Mouse (Mus musculus): Measurements from ENCODE around the gene Rrp36.

Rrp36 gene

DNA sequence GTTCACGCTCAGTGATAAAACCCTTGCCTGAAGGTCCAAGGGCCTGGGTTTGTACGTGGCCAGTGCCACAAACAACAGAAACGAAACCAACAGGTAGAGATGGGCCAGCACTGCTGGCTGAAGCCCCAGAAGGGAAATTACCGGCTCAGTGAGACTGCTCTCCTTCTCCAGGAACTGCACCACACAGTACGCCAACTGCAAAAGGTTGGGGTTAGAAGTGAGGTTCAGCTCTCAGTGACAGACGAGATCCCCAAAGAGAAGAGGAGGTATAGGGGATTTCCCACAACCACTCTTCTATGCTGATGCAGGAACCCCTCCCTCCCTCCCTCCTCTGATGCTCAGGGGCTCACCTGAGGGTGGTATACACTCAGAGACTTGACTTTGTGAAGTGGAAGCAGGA, 11.8 kb upstream of the Rrp36 start:
- no peak for DNase-seq (ENCODE audit: low spot score in 2 of 2)

DNA sequence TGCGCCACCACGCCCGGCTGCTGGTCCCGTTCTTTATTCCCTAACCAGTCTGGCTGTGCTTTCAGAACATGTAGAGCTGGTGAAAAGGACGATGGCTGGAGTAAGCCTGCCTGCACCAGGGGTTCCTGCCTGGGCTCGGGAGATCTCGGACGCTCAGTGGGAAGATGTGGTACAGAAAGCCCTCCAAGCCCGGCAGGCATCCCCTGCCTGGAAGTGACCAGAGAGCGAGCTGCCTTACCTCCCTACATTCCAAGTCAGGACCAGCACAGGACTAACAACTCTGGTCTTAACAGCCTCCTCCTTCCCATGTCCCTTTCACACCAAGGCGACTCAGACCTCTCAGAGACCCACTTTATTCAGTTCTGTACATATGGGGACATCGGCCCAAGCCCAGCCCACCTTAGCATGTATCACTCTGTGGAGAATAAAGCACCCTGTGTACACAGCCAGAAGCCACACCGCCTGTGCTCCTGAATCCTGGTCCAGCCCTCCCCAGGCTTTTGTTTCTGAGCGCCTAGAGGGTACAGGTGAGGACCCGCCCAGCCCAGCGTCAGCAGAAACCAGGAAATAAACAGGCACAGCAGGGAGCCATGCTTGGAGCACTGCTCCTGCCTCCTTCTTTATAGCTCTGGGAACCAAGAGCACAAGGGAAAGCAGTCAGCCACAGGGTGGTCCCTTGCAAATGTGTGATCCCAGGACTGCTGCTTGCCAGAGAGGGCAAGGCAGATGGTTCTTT, 8.7 kb upstream of the Rrp36 start:
- DNase-seq (ENCODE audit: low spot score in 2 of 2): no peak

DNA sequence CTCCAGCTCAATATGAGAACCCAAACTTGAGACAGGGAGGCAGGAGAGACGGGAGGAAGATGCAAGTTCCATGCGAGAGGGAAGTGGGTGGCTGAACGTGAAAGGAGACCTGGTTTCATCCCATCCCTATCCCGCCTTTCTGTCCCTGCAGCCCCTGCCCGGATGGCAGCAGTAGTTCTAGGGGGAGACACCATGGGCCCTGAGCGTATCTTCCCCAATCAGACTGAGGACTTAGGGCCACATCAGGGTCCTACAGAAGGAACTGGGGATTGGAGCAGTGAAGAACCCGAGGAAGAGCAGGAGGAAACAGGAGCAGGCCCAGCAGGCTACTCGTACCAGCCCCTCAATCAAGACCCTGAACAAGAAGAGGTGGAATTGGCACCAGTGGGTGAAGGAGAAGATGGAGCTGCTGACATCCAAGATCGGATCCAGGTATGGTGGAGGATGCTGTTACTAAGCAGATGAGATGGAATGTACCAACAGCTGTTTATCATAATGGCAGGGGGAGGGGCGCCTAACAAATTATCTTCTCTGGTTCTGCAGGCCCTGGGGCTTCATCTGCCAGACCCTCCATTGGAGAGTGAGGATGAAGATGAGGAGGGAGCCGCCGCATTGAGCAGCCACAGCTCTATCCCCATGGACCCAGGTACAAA, 7.4 kb upstream of the Rrp36 start:
- DNase-seq (ENCODE audit: low spot score in 2 of 2): no peak

DNA sequence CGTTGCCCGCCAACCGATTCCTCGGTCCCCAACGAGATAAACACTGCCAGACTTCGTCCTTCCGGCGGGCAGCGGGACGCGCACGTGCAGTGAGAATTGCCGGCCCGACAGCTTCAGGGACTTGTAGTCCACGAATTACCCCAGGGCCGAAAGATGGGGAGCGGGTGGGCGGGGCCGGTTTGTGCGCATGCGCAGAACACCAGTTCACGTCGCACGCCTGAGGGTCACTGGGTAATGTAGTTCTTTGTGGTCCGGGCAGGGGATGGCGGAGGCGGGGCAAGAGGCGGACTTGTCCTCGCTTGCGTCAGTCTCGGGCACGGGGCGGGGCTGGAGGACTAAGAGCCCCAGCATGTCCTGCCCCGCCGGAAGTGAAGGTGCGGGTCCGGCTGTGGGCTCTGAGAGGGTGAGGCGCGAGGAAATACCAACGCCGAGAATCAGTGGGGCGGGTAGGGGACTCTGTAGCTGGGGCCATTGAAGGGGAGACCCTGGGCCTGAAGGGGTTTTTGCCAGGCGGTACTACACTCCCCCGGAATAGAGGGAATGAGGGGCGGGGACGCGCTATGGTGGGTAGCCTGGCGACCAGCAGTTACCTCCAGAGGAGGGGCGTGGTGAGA, 6.7 kb upstream of the Rrp36 start, which contains the start of gene Klhdc3:
Klhdc3 (minus strand) TSS at position 155 of the 614 bp plus-strand sequence.
- DNase-seq (ENCODE audit: low spot score in 2 of 2): peak; percentile 96 to 97

DNA sequence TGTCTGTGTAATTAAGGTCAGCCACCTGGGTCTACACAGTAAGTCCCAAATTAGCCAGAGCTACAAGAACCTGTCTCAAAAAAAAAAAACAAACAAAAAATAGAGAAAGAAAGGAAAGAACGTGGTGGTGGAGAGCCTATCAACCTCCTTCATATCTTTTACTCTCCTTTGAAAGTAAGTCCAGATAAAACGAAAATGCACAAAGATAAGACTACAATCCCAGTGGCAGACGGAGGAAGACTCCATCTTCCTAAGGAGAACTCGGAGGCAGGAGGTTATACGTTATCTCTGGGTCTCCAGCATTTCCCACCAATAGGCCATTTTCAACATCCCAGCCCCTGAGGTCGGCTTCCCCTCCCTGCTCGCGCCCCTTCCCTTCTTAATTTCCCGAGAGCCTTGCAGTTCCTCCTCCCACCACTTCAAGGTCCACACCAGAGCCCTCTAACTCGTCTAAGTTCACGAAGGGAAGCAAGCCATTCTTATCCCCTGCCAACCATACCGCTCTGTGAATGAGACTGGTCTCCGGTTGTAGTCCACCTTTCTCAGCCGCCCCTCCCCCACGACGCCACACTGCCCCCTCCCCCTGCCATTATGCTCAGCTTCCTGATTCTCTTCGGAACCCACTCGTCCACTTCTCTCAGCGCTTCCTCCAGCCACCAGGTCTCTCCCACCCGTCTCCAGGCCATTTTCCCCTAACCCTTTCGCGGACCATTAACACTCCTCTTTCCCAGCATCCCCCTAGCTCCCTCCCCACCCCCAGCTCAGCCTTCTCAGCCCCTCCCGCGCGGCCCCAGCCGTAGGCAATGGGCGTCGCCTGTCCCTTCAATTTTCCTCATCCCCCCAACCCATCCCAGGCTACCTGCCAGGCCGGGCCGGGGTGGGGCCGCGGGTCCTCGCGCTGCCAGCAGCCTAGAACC, 5.9 kb upstream of the Rrp36 start:
- DNase-seq (ENCODE audit: low spot score in 2 of 2): peak in 1 of 2 experiments; percentile 35

DNA sequence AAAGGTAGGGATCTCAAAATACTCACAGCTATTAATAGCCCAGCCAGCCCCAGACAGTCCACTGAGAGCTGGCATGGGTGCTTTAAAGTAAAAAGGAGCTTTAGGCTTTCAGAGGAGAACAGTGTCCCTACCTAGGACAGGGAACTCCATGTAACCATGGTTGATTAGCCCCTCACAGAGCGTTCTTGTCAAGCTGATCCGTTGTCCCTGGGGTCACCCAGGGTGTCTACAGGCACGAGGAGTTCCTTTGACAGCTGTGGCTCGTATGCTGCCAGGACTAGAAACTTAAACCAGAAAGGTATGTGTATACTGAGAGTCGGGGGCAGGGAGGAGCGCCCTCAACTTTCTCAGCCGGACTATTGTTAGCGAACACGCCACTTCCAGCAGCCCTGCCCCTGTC, 4.8 kb upstream of the Rrp36 start:
- DNase-seq (ENCODE audit: low spot score in 2 of 2): no peak

DNA sequence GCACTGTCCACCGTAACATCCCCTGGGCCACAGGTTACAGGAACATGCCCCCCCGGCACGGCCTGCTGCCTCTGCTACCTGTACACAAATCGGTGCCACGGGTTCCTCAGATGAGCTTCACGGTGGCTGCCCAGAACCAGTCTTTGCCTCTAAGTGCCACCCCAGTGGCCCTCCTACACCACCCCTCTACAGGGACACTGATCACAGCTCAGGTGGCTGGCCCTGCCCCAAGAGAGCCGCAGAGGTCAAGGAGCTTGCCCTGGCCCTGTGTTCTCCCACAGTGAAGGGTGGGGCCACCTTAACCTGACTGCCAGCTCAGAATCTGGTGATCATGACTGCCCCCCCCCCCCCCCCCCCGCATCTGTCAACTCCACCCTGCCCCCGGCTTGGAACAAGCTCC, 4.3 kb upstream of the Rrp36 start, which contains the start of gene Mea1:
Mea1 (plus strand) TSS at position 378 of the 400 bp plus-strand sequence.
- DNase-seq (ENCODE audit: low spot score in 2 of 2): no peak

DNA sequence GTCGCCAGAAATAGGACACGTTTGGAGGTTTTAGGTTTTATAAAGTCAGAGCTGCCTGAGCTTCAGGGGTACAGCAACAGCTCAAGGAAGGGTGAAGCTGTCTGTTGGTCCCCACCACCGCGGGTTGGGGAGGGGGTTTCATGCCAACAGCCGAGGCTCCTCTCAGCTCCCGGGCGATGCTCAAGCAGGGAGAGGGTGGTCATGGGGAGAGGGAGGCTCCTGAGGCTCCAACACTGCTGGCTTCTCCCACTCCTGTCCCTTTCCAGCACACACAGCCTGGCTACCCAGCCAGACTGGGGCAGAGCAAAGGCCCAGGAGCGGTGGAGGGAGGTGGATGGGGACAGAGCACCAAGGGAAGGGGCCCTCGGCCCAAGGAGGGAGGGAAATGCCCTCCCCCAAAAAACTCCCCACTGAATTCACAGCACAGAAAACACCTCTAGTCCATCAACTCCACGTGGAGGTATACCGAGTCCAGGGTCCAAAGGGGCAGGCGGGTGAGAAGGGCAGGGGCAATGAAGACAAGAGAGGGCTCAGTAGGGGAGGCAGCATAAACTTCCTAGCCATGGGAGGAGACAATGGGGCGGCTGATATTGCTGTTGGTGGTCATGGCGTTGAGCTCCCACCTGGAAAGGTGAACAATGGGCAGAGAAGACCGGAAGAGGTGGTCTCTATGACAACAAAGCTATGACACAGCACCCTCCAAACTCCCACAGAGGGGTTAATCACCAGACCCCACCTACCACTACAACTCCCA, 555 bp upstream of the Rrp36 start:
- no peak for DNase-seq (ENCODE audit: low spot score in 2 of 2)

DNA sequence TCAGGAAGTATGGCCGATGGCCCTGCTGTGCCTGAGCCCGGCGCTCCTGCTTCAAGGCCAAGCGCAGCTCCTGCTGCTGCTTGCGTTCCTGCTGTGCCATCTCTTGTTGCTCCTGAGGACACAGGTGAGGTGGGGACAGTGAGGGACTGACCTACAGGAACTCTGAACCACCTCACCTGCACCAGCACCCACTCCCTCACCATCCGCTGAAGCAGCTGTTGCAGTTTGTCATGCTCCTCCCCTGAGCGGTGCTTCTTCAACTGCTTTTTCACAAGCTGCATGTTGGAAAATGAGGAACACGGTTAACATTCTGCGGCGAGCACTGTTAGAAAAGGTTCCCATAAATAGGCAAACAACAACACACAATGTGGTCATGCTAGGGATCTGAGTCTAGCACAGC, 4.2 kb downstream of the Rrp36 start:
- no peak for DNase-seq (ENCODE audit: low spot score in 2 of 2)

DNA sequence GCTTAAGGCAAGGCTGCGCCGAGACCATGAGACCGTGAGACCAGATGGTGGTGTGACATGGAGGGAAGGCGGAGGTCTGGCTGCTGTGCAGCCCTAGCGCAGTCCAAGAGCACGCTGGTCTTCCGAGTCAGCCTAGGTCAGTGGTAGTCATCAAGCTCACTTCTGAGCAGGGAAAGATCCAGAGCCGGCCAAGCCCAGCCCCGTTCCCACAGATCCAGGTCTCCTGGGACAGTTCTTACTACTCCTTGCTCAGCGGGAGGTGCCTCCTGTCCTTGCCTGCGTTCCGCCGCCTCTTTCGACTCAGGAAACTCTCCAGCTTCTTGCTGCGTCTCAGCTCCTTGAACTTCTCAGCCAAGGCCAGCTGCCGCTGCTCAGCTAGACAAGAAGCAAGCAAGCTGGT, 6.4 kb downstream of the Rrp36 start:
- DNase-seq (ENCODE audit: low spot score in 2 of 2): no peak

DNA sequence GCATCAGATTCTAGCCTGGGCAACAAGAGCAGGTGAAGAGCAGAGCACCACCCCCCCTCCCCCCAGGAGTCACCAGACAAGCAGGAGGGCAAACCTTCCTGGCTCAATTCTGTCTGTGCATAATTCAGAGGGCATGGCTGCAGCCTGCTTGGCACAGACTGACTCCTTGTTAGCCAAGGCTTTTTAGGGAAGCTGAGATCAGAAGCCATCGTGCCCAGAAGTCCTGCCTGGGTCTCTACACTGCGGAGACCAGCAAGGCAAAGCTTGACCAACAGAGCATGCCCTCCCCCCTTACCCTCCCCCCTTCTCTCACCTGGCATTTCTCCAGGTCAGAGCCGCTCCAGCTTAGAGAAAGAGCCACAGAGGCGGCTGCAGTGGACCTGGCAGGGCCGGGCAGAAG, 11.4 kb downstream of the Rrp36 start:
- DNase-seq (ENCODE audit: low spot score in 2 of 2): no peak

DNA sequence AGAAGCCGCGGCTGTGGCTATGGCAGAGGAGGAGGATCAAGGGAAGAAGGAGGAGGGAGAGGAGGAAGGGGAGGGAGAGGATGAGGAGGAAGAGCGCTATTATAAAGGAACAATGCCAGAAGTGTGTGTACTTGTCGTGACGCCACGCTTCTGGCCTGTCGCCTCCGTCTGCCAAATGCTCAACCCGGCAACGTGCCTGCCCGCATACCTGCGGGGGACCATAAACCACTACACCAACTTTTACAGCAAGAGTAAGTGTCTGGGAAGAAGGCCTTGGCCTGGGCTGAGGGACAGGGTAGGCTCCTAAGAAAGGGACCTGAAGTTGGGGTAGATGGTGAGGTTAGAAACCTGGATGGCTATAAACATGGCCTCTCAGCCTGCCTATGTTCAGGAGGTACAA, 12.2 kb downstream of the Rrp36 start:
- no peak for DNase-seq (ENCODE audit: low spot score in 2 of 2)

DNA sequence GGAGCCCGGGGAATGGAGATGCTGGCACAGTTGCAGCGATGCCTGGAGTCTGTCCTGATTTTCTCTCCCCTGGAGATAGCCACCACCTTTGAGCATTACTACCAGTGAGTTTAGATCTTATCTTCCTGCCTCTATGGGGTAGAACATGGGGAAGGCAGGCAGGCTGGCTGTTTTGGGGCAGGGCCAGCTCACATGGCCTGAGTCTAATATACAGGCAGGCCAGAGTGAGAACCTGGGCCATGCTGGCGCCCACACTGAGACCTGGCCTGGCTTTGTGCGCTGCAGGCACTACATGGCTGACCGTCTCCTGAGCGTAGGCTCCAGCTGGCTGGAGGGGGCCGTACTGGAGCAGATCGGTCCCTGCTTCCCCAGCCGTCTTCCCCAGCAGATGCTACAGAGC, 12.8 kb downstream of the Rrp36 start:
- DNase-seq (ENCODE audit: low spot score in 2 of 2): no peak

DNA sequence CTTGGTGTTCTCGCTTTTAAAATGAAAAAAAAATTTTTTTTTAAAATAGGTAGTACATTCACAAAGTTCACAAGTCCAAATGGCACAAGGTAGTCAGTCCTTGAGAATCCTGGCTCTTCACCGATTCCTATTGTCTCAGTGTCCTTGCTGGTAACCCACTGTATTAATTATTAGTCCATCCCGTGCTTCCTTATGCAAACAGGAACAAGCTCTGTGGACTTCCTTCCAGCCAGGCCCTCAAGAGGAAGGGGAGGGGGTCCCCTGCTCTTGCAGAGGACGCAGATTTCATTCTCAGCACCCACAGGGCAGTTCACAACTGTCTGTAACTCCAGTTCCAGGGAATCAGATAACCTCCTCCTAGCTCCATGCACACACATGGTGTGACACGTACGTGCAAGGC, 18.1 kb downstream of the Rrp36 start:
- no peak for DNase-seq (ENCODE audit: low spot score in 2 of 2)

DNA sequence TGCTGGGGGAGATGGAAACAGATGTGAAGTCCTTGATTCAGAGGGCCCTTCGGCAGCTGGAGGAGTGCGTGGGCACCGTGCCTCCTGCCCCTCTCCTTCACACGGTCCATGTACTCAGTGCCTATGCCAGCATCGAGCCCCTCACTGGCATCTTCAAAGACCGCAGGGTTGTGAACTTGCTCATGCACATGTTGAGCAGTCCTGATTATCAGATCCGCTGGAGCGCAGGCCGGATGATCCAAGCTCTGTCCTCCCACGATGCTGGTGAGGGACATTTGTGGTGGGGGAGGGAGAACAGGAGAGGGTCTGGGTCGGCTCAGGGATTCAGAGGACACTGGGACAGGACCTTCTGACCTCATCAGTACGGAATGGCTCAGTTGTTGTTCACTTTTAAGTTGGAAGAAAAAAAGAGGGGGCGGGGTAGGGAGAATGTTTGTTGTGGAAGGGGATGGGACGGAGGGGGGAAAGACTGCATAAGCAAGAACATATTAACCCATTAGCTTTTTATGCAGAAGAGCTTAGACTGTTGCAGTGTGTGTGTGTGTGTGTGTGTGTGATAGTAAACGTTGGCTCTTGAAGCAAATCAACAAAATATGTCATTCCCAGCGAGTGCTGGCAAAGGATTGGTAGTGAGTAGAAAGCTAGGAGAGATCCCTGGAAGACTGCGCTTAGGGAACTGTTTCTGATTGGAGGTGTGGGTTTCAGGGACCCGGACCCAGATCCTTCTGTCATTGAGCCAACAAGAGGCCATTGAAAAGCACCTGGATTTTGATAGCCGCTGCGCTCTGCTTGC, 22.2 kb downstream of the Rrp36 start:
- DNase-seq (ENCODE audit: low spot score in 2 of 2): no peak

DNA sequence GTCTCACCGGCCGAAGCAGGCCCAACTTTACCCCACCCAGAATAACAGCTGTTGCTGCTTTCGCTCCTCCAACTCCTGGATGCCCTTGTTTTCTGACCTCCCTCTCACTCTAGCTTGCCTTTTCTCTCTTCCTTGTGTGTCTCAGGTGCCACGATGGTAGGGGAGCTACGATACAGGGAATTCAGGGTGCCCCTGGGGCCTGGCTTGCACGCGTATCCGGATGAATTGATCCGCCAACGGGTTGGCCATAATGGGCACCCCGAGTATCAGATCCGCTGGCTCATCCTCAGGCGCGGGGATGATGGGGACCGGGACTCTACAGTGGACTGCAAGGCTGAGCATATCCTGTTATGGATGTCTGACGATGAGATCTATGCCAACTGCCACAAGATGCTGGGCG, 22.9 kb downstream of the Rrp36 start:
- DNase-seq (ENCODE audit: low spot score in 2 of 2): no peak

DNA sequence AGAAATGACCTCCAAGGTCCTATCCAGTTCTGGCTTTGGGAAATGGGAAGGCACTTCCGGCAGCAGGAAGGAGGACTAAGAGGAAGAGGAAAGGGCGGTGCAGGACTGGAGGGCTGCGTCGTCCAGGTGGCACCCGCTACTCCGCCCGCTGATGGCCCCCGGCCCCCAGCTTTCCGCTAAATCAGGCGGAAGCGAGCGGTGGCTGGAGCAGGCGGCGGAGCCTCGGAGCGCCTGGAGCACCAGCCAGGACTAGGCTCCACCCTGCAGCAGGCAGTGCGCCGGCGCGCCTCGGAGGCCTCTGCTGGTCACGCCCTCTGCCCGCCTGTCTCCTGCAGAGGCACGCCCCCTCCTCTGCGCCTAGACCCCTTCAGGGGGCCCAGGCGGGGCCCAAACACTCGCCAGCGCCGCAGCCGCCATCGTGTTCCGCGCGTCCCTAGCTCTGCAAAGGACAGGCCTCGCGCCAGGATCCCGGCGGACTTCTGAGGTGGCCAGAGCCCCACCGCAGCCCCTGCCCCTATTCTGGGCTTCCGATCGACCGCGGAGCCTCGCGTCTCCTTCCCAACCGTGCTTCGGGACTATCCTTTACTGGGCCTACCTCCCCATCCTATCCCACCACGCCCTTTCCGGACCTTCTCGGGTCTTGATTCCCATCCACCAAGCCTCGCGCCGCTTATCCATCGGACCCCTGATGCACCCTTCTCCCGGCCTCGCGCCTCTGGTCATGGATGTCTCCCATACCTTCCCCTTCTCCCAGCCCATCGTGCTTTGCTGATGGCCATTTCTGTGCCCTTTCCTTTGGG, 23.7 kb downstream of the Rrp36 start, which contains the start of gene Cul7:
Cul7 (plus strand) TSS at position 106 of the 800 bp plus-strand sequence.
- peak; percentile 87 to 89 for DNase-seq (ENCODE audit: low spot score in 2 of 2)

DNA sequence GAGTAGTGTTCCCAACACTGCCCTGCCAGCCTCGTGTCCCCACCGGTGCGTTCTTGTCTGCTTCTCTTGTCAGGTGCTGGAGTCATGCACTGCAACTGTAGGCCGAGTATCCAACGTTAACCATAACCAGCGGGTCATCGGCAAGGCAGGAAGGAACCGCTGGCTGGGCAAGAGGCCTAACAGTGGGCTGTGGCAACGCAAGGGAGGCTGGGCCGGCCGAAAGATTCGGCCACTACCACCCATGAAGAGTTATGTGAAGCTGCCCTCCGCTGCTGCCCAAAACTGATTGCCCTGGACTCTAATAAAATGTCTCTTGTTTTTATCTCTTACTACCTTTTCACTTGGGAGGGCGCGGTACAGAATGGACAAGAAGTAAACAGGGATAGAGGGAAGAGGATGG, 24.3 kb downstream of the Rrp36 start:
- DNase-seq (ENCODE audit: low spot score in 2 of 2): no peak

DNA sequence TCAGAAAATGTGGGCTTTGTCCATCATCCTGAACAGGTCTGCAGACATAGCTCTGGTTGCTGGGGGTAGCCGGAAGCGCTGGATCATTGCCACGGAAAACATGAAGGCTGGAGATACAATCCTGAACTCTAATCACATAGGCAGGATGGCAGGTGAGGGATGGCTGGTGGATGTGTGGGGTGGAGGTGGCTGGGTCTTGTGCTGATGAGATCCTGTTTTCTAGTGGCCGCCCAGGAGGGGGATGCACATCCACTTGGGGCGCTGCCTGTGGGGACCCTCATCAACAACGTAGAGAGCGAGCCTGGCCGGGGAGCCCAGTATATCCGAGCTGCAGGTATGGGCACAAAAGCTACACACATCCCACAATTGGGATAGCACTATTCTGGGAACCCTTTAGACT, 25.7 kb downstream of the Rrp36 start:
- DNase-seq (ENCODE audit: low spot score in 2 of 2): no peak
